Mouse (Mus musculus) kidney, embryonic 14.5 days (tissue): ENCODE results near the gene Gbp2. TPM values are rescaled to one million over a fixed set of nuclear protein-coding genes. Genes with fewer than 3 reads are reported as not detected.

Source experiments
- ATAC-seq: fragments of 200-750 bp; cut with Nextera tagmentation; 2 replicates; pipeline ENCODE4 v1.8.0; 2017; ENCODE audit warnings: moderate number of reproducible peaks, mild to moderate bottlenecking, moderate TSS enrichment, moderate library complexity; ENCODE audit not compliant: low FRiP score, low TSS enrichment
- H3K27ac ChIP-seq: fragments of 300-500 bp; sonication (generic); 2 replicates; pipeline ENCODE4 v1.5.1; 2014; ENCODE audit warnings: low read depth, mild to moderate bottlenecking, low read length, moderate library complexity, mixed read lengths
- H3K27me3 ChIP-seq: fragments of 300-500 bp; sonication (generic); 2 replicates; pipeline ENCODE4 v1.6.1; 2014; ENCODE audit warnings: mild to moderate bottlenecking, low read length; ENCODE audit not compliant: control insufficient read depth, insufficient read depth
- H3K36me3 ChIP-seq: fragments of 300-500 bp; sonication (generic); 2 replicates; pipeline ENCODE4 v1.6.1; 2014; ENCODE audit warnings: low read length, mixed read lengths; ENCODE audit not compliant: control insufficient read depth, insufficient read depth
- H3K4me1 ChIP-seq: fragments of 300-500 bp; sonication (generic); 2 replicates; pipeline ENCODE4 v1.6.1; 2014; ENCODE audit warnings: low read length, mixed read lengths; ENCODE audit not compliant: control insufficient read depth, insufficient read depth
- H3K4me2 ChIP-seq: fragments of 300-500 bp; sonication (generic); replicated peaks from 2 replicates; pipeline ENCODE4 v1.6.1; 2014; ENCODE audit warnings: low read depth, mild to moderate bottlenecking, low read length
- H3K4me3 ChIP-seq: fragments of 300-500 bp; sonication (generic); 2 replicates; pipeline ENCODE4 v1.5.1; 2014; ENCODE audit warnings: mild to moderate bottlenecking, low read length
- H3K9ac ChIP-seq: fragments of 300-500 bp; sonication (generic); 2 replicates; pipeline ENCODE4 v1.6.1; 2014; ENCODE audit warnings: low read depth, mild to moderate bottlenecking, low read length, moderate library complexity
- H3K9me3 ChIP-seq: fragments of 300-500 bp; sonication (generic); 2 replicates; pipeline ENCODE4 v1.6.1; 2016; ENCODE audit warnings: low read length; ENCODE audit not compliant: control insufficient read depth
- WGBS: fragments of 180-500 bp; shearing (Covaris S2); extraction: QIAGEN DNeasy Blood & Tissue Kit; methylation state at CpG from one replicate; pipeline ENCODE4 v1.1.7; 2014; 5-methylcytosine and 5-hydroxymethylcytosine counted together
- polyA plus RNA-seq: library from polyadenylated mRNA; unstranded; fragments of >200 nt; fragmentation: Nextera tagmentation; extraction: Ambion mirVana; gene quantifications from 2 replicates; pipeline ENCODE4 v1.2.1, GENCODE M21; 2014

Gene Gbp2
- 0.99 and 1.2 TPM in 2 replicates for polyA plus RNA-seq

DNA sequence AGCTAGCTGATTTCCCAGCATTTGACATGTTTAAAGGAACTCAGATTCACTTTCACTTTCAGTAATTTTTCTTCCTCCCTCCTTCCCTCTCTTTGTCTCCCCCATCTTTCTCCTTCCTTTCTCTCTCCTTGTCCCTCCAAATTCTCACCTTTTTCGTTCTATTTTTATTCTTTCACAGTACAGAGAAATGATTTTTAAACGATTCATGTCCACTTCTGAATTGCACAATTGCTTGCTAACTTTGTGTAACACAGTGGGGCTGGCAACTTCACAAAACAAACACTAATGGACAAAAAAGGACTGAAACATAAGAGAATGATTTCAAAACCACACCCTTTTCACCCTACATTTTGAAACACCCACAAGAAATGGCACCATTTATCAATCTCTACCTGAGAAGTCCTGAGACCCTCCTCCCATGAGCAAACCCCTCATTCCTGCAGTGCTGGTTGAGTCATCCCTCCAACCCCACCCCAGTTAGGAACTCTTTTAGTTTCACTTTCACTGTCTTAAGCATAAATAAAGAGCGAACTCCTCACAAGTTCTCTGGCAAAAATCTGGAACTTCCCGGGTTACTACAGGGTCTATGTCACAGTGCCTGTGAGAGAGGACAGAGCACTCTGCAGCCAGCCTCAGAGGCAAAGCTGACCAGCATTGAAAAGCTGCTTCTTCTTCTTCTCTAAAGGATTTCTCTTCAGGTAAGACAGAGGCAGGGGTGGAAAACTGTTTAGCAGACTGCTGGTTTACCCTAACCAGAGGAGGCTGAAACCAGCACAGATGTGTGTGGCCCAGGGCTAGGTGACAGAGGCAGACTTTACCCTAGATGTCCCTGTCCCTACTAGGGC is at the start of gene Gbp2:
TSS of gene Gbp2 (plus strand) at position 492 of the 845 bp plus-strand sequence.
- Histone ChIP-seq H3K9ac (no peak within 1 kb of the TSS), H3K36me3 (no peaks in the 10 kb centered on the region), H3K9me3 (no peaks in the 10 kb centered on the region), H3K4me1 (no peaks in the 10 kb centered on the region), H3K27me3 (no peaks in the 10 kb centered on the region), H3K4me2 (no peak within 1 kb of the TSS; the same call in 1 of the 2 replicates), H3K4me3 (no peak within 1 kb of the TSS), H3K27ac (no peak within 1 kb of the TSS)
- no peak for ATAC-seq
- WGBS: 62% methylated on average over 4 of the region's 4 CpGs

DNA sequence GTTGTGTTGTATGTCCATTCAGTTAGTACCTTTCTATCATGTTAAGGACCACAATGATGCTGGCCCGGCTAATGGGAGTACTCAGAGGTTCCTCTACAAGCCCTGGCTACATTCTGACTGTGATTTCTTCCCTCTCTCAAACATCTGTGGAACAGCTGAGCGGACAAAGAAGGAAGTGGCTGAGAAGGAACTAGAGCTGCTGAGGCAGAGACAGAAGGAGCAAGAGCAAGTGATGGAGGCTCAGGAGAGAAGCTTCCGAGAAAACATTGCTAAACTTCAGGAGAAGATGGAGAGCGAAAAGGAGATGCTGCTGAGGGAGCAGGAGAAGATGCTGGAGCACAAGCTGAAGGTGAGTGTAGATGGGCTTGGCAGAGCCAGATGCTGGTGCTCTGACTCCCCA is 49.7 kb upstream of the Gbp2 start:
- H3K27ac ChIP-seq: no peak overlapping the region
- H3K4me1 ChIP-seq: no peaks in the 10 kb centered on the region
- H3K9me3 ChIP-seq: no peaks in the 10 kb centered on the region
- no peak overlapping the region for H3K9ac ChIP-seq
- 94% methylated on average over 4 of the region's 4 CpGs for WGBS
- H3K4me2 ChIP-seq: no peak overlapping the region
- H3K27me3 ChIP-seq: no peaks in the 10 kb centered on the region
- no peak overlapping the region for H3K4me3 ChIP-seq
- H3K36me3 ChIP-seq: no peaks in the 10 kb centered on the region
- no peak for ATAC-seq

DNA sequence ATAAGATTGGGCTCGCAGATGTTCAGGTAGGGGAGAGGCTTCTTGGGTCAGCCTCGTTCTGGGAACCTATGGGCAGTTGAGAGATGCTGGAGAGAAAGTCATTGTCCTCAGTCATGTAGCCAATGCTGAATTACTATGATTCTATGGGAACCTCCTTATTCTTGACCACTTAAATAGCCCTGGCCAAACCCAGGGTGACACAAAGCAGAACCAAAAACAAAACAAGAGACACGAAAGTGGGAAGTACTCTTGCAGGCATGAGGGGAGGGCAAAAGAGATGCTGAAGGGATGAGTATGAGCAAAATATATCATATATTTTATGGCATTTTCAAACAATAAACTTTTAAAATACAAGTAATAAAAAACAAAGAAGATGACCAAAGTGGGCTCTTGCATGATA is 43.3 kb upstream of the Gbp2 start:
- Histone ChIP-seq H3K36me3 (no peaks in the 10 kb centered on the region), H3K27me3 (no peaks in the 10 kb centered on the region), H3K9ac (no peak overlapping the region), H3K9me3 (no peaks in the 10 kb centered on the region), H3K4me3 (no peak overlapping the region), H3K4me2 (no peak overlapping the region), H3K27ac (no peak overlapping the region), H3K4me1 (no peaks in the 10 kb centered on the region)
- ATAC-seq: no peak
- WGBS: 90% methylated on average over 3 of the region's 3 CpGs

DNA sequence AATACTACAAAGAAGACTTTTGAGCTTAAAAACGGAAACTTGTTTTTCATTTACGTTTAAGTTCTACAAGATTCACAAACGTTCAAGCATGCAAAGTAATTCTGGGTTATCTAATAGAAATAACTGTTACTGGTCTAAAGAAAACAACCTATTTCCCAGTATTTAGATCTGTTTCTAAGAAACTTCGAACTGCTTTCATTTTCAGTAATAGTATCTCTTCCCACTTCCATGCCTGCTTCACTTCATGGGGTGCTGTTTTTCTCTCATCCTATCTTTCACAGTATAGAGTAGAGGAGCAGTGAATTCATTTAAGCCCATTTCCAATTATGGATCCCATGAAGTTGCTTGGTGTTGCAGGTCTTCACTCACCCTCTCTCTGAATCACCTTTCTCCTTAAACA is 42.1 kb upstream of the Gbp2 start:
- 89% methylated on average over 4 of the region's 4 CpGs for WGBS
- no peaks in the 10 kb centered on the region for H3K4me1 ChIP-seq
- H3K9ac ChIP-seq: no peak overlapping the region
- H3K4me2 ChIP-seq: no peak overlapping the region
- no peaks in the 10 kb centered on the region for H3K36me3 ChIP-seq
- H3K27ac ChIP-seq: no peak overlapping the region
- no peak for ATAC-seq
- H3K27me3 ChIP-seq: no peaks in the 10 kb centered on the region
- H3K9me3 ChIP-seq: no peaks in the 10 kb centered on the region
- H3K4me3 ChIP-seq: no peak overlapping the region

DNA sequence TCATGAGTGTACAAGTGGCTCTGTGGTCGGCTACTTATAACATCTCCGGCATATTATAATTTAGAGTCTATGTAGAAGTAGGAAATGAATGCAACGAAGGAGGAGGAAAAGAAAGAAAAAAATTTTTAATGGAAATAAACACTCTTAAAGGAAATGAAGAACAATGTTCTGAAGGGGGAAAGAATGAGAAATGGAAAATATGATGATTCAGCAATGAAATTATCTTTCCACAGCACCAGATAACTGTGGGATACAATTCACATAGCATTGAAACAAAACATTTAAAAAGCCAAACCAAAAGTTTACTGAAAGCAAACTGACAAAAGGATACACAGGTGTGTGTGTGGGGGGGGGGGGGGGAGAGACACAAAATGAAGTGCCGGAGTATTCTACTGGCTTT is 37.3 kb upstream of the Gbp2 start:
- WGBS: 95% methylated on average over 4 of the region's 4 CpGs
- Histone ChIP-seq H3K27me3 (no peaks in the 10 kb centered on the region), H3K4me3 (no peak overlapping the region), H3K4me1 (no peaks in the 10 kb centered on the region), H3K9me3 (no peaks in the 10 kb centered on the region), H3K27ac (no peak overlapping the region), H3K9ac (no peak overlapping the region), H3K4me2 (no peak overlapping the region), H3K36me3 (no peaks in the 10 kb centered on the region)
- no peak for ATAC-seq

DNA sequence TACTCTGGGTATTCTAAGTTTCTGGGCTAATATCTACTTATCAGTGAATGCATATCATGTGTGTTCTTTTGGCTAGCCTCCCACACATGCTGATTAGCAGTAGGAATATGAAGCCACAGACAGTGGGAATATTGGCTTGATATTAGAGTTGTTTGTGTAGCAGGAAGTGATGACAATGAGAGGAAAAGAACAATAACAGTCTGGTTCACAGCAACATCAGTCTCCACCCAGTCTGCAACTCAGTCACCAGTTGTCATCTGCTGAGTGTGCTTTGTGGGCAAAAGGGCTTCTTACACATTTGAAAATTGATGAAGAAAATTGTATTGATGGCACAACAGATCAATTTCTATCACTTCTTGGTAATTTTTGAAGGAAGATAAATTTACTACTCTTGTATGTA is 33.0 kb upstream of the Gbp2 start:
- Histone ChIP-seq H3K4me3 (no peak overlapping the region), H3K4me1 (no peaks in the 10 kb centered on the region), H3K9ac (no peak overlapping the region), H3K36me3 (no peaks in the 10 kb centered on the region), H3K27ac (no peak overlapping the region), H3K4me2 (no peak overlapping the region), H3K9me3 (no peaks in the 10 kb centered on the region), H3K27me3 (no peaks in the 10 kb centered on the region)
- ATAC-seq: no peak

DNA sequence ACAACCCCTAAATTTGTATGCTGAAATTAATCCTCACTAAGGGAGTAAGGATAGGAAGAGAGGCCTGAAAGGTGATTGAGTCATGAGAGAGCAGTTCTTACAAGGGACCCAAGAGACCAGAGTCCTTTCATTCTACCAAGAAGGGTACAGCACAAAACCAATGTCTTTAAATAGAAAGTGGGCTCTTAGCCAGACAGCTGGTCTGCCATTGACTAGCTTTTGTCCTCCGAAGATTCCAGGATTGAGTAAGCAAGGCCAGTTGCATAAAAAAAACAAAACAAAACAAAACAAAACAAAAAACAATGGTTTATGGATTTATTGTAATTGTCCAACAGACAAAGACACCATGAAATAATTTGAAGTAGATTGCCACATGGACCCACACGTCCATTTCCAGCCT is 31.5 kb upstream of the Gbp2 start:
- no peak overlapping the region for H3K27ac ChIP-seq
- no peaks in the 10 kb centered on the region for H3K27me3 ChIP-seq
- H3K4me3 ChIP-seq: no peak overlapping the region
- H3K4me1 ChIP-seq: no peaks in the 10 kb centered on the region
- no peak overlapping the region for H3K9ac ChIP-seq
- no peaks in the 10 kb centered on the region for H3K9me3 ChIP-seq
- H3K36me3 ChIP-seq: no peaks in the 10 kb centered on the region
- WGBS: 72% methylated on average over 2 of the region's 2 CpGs
- H3K4me2 ChIP-seq: no peak overlapping the region
- no peak for ATAC-seq

DNA sequence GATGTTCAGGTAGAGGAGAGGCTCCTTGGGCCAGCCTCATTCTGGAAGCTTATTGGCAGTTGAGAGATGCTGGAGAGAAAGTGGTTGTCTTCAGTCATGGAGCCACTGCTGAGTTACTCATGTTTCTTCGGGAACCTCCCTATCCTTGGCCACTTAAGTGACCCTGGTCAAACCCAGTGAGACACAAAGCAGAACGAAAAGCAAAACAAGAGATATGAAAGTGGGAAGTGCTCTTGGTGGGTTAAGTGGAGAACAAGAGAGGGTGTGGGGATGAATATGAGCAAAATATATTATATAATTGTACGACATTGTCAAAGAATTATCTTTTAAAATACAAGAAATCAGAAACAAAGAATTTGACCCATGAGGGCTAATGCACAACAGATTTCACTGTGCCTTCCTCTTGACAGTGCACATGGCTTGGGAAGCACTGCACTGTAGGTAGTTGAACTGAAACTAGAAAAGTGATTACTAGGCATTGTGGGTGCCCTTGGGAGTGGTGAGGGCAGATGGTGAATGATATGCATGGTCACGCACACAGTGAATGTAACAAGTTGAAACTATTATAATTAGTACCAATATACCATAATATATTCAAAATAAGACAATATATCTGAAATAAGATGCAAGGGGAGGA is 29.9 kb upstream of the Gbp2 start:
- WGBS: 83% methylated on average over 4 of the region's 4 CpGs

DNA sequence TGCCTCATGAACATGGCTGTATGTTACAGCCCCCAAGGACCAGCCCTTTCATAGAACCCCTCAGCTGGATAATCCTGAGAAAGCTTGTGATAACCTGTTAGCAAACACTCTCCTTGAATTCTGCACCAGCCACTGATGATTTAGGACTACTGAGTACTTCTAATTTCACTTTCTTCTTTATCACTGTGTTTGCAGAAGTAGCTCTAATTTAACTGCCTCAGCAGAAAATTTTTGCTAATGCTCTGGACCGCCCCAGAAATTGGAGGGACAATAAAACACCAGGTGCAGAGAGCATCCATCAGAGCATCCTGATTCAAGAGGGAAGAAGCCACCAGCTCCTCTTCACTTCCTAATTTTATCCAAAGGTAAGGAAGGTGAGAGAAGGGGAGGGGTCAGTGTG is 25.9 kb upstream of the Gbp2 start, which contains the start of gene Gbp2b:
TSS of gene Gbp2b (plus strand) at position 301 of the 400 bp plus-strand sequence.
- H3K9me3 ChIP-seq: no peaks in the 10 kb centered on the region
- no peak within 1 kb of the TSS for H3K27ac ChIP-seq
- H3K4me1 ChIP-seq: no peaks in the 10 kb centered on the region
- H3K36me3 ChIP-seq: no peaks in the 10 kb centered on the region
- no peaks in the 10 kb centered on the region for H3K27me3 ChIP-seq
- H3K4me3 ChIP-seq: no peak within 1 kb of the TSS
- H3K9ac ChIP-seq: no peak within 1 kb of the TSS
- no peak for ATAC-seq
- WGBS: 46% methylated on average over 1 of the region's 1 CpGs
- no peak within 1 kb of the TSS for H3K4me2 ChIP-seq

More for the DNA sequence above, 29.9 kb upstream of the Gbp2 start:
- Histone ChIP-seq H3K9ac (no peak overlapping the region), H3K27me3 (no peaks in the 10 kb centered on the region), H3K4me1 (no peaks in the 10 kb centered on the region), H3K4me3 (no peak overlapping the region), H3K27ac (no peak overlapping the region), H3K9me3 (no peaks in the 10 kb centered on the region), H3K36me3 (no peaks in the 10 kb centered on the region), H3K4me2 (no peak overlapping the region)
- no peak for ATAC-seq
